Mouse (Mus musculus) kidney, adult 8-10 months (tissue): Measurements from ENCODE around the gene Cnih3.

Source experiments
- DNase-seq, 2 experiments: peaks; one replicate each; pipeline ENCODE4 v3.0.0; 2022

Cnih3 gene

GRCm38 (mm10) chr1:181352367-181353199, at the start of gene Cnih3:
TSS of gene Cnih3 (plus strand) at chr1:181352628.
- DNase-seq, result no peak

- DNase-seq, result no peak
Observed at GRCm38 (mm10) chr1:181307981-181308380, 44.4 kb upstream of the Cnih3 start.

GRCm38 (mm10) chr1:181310712-181311111, 41.7 kb upstream of the Cnih3 start:
- no peak for DNase-seq

GRCm38 (mm10) chr1:181312115-181313045, 40.0 kb upstream of the Cnih3 start:
- DNase-seq, result no peak

- no peak for DNase-seq
Observed at GRCm38 (mm10) chr1:181313046-181313415, 39.4 kb upstream of the Cnih3 start.

- DNase-seq, result no peak
Observed at GRCm38 (mm10) chr1:181314301-181314700, 38.1 kb upstream of the Cnih3 start.

- DNase-seq, result no peak
Observed at GRCm38 (mm10) chr1:181315350-181315749, 37.1 kb upstream of the Cnih3 start.

- DNase-seq, result no peak
Observed at GRCm38 (mm10) chr1:181316571-181316970, 35.9 kb upstream of the Cnih3 start.

- no peak for DNase-seq
Observed at GRCm38 (mm10) chr1:181319466-181319865, 33.0 kb upstream of the Cnih3 start.

GRCm38 (mm10) chr1:181321149-181321548, 31.3 kb upstream of the Cnih3 start:
- no peak for DNase-seq

- no peak for DNase-seq
Observed at GRCm38 (mm10) chr1:181323134-181323533, 29.3 kb upstream of the Cnih3 start.

GRCm38 (mm10) chr1:181327137-181327536, 25.3 kb upstream of the Cnih3 start:
- no peak for DNase-seq

GRCm38 (mm10) chr1:181327636-181328420, 24.6 kb upstream of the Cnih3 start:
- DNase-seq, result no peak

- DNase-seq, result no peak
Observed at GRCm38 (mm10) chr1:181329110-181329509, 23.3 kb upstream of the Cnih3 start.

GRCm38 (mm10) chr1:181332597-181332996, 19.8 kb upstream of the Cnih3 start:
- DNase-seq, result no peak

- no peak for DNase-seq
Observed at GRCm38 (mm10) chr1:181334329-181335018, 18.0 kb upstream of the Cnih3 start.

GRCm38 (mm10) chr1:181335019-181335365, 17.4 kb upstream of the Cnih3 start:
- no peak for DNase-seq

GRCm38 (mm10) chr1:181335388-181335787, 17.0 kb upstream of the Cnih3 start:
- DNase-seq, result no peak

GRCm38 (mm10) chr1:181336857-181337256, 15.6 kb upstream of the Cnih3 start:
- no peak for DNase-seq

- DNase-seq, result no peak
Observed at GRCm38 (mm10) chr1:181339106-181339505, 13.3 kb upstream of the Cnih3 start.

- DNase-seq, result peak; percentile 14 to 42
Observed at GRCm38 (mm10) chr1:181345547-181345946, 6.9 kb upstream of the Cnih3 start.

GRCm38 (mm10) chr1:181352043-181352366, 423 bp upstream of the Cnih3 start:
- no peak for DNase-seq
